Mouse (Mus musculus): Measurements from ENCODE around the gene Gm10799. TPM values are rescaled to one million over a fixed set of nuclear protein-coding genes. Genes with fewer than 3 reads are reported as not detected.
"Not testable (repeated sequence)": the region's sequence is repeated elsewhere in the genome, so short reads cannot be mapped to it uniquely, and the experiment has no call there.

The Gm10799 gene
- total RNA-seq, 2 experiments from 2014 or later = not detected

DNA sequence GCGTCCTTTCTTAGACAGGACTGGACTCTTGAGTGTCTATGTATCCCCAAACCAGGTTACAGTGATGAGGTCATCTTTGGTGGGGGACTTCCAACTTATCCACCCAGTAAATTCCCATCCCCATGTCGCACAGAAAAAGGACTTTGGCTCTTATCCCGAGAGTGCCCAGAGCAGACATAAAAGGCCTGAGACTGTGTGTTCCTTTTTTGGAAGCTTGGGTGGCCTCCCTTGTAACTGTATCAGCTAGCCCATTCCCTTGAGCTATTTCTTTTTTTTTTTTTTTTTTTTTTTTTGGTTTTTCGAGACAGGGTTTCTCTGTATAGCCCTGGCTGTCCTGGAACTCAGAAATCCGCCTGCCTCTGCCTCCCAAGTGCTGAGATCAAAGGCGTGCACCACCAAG lies 2.8 kb downstream of the Gm10799 start, which contains the start of gene Gm10912:
TSS of gene Gm10912 (plus strand) at position 301 of the 400 bp plus-strand sequence.
- not testable (repeated sequence) for DNase-seq

DNA sequence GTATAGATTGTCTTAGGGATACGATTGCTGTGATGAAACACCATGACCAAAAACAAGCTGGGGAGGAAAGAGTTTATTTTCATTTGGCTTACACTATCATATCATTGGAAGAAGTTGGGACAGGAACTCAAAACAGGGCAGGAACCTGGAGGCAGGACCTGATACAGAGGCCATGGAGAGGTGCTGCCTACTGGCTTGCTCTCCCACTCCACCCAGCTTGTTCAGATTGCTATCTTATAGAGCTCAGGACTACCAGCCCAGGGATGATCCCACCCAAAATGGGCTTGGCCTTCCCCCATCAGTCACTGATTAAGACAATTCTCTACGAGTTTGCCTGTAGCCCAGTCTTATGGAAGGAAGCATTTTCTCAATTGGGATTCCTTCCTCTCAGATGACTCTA lies 4.2 kb downstream of the Gm10799 start:
- no peak for DNase-seq

DNA sequence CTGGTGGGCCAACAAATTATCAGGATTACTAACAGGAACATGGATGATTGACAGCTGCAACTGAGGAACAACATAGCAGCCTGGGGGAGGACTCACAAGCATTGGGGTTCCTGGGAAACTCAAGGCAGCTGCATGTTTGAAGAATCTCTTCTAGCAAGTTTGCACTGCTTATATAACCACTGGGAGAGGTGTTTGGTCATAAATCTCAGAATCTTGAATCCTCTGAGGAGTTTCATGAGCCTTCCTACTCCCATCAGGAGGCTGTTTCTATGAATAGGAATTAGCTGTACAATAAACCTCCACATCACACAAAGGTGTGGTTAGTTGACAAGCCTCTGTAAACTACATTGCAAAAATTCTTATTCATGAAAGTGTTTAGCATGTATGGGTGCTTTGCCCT lies 5.7 kb downstream of the Gm10799 start:
- no peak for DNase-seq

DNA sequence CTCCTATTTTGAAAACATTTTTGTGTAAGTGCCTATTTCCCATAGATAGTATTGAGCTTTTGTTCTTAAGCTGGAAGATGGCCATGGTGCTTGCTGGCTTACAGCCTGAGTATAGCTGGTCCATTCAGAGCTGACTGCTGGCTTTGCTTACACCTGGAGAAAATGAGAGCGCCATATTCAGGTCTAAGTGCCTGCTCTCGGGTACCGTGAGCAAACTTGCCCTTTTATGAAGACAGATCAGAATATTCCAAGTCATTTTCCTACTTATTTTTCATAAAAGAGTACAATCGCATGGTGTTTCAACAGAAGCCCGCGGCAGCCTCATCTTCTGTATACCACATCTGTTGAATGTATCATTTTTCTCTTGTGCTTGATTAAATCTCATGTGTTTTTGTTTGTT lies 7.4 kb downstream of the Gm10799 start:
- DNase-seq = no peak

DNA sequence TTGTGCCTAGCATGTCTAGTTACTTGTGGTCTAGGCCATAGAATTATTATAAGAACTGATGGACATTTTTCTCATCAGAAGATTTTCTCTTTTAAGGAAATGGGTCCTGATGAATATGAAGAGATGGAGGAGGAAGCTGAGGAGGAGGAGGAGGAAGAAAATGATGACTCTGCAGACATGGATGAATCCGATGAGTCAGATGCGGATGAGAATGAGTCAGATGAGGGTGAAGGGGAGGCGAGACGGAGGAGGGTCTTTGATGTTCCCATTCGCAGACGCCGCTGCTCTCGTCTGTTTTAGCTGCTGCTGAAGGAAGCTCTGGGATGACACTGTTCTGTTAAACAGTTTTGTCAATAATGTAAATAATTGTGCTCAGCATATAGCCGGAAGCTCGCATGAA lies 8.6 kb downstream of the Gm10799 start:
- DNase-seq = no peak

DNA sequence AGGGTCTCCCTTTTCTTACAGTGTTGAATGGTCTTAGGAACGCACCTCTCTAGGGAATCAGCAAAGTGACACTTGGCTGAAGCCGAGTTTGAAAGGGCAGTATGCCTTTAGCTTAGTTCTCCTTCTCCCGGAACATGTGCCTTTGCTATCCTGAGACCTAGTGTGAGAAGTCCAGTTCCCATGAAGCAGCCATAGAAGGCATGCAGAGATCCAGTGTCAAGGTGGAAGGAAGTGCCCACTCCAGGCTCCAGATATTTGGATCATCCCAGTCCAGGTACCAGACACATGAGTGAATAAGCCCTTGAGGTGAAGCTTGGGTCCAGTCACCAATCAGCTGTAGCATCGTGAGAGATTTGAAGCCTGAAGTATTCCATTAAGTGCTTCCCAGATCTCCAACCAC lies 9.4 kb downstream of the Gm10799 start:
- DNase-seq = no peak

DNA sequence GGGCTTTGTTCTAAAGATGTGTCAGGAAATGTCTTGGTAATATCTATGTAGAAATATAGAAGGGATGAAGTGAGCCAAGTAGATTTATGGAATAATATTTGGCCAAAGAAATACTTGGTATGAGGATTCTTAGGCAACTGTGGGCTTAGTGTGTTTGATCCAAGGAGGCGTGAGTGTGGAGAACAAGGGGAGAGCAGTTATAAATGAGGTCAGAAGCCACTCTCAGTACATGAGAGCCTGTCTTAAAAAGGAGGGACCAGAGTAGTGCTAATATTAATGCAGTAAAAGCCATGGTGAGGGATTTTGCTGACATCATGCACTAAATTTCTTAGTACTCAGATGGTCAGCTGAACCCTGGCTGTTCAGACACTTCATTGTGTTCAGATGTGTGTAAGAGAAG lies 10.0 kb downstream of the Gm10799 start:
- DNase-seq = no peak

DNA sequence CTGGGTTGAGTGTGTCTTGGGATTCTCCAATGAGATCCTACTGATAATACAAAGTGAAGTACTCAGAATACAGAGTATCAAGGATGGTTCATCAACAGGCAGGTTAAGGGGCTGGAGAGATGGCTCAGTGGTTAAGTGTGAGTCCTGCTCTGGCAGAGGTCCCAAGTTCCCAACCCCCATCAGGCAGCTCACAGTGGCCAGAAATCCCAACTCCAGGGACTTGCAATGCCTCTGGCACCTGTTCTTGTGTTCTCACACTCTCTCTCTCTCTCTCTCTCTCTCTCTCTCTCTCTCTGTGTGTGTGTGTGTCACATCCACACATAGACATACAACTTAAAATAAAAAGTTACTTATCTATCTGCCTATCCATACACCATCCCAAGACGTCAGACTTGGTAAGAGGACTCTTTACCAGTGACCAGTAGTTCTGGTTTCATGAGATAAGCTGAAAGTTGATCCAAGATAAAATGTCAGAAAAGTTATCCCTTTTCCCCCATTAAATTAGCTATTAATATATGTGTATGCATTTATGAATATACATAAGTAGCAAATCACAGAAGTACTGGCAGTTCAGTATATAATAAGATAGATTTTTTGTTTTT lies 23.8 kb downstream of the Gm10799 start:
- DNase-seq = peak; percentile 32

DNA sequence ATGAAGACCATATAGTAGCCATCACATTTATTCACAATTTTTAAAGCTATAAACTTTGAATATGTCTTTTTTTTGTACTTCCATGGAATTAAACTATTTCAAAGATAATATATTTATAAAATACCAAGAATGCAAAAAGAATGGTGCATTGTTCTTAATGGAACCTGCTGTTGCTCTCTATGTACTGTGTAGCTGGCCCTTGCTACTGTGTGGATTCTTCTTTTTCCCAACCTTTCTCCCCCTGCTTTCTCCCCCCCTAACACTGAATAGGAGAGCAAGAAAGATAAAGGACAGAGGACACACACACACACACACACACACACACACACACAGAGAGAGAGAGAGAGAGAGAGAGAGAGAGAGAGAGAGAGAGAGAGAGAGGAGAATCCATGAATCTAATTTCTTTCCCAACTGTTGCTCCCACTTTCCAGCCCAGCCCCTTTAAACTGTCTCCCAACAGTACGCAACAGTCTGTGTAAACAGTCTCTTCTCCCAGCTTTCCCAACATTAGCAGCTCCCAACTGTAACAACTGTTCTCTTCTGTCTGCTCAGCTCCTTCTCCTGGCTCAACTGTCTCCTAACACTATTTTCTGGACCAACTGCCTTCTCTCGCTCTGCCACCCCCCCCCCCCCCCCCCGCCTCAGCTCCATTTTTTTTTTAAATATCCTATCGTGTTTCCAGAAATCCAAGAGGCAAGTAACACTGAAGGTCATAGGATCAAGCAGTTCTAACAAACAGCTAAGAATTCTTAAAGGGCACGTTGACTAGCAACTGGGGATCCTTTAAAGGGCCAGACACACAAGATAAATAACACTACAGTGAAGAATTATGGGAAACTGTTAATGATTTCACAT lies 24.5 kb downstream of the Gm10799 start:
- DNase-seq = no peak

DNA sequence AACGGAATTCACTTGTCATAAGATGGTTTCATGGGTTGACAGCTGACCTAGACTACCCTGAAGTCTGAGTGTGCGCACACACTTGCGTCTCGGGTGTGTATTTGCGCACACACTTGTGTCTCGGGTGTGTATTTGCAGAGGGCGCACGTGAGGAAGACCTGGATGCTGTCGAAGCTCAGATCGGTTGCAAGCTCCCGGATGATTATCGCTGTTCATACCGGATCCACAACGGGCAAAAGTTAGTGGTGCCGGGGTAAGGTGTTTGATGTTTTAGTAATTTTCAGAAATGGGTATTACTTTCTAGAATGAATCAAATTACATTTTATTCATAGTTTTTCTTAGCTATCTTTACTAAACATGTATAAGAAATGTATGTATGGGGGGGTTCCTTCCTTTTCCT lies 25.6 kb downstream of the Gm10799 start:
- no peak for DNase-seq

DNA sequence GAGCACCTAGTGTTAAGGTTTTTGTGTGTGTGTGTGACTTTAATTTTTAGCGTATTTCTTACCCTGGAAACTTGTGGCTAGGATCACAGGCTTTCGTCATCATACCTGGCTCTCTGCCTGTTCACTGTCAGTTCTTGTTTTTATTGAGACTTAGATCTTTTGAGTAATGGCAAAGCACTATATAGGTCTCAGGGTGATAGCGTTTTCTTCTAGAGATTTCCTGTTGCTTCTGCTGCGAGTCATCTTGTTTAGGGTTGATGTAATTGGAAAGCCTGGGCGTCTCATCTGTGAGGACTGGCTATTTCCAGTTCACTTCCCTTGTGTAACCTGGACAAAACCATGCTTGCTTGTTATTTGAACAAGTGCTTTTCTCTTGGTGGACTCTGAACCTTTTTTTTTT lies 26.7 kb downstream of the Gm10799 start:
- DNase-seq = no peak

DNA sequence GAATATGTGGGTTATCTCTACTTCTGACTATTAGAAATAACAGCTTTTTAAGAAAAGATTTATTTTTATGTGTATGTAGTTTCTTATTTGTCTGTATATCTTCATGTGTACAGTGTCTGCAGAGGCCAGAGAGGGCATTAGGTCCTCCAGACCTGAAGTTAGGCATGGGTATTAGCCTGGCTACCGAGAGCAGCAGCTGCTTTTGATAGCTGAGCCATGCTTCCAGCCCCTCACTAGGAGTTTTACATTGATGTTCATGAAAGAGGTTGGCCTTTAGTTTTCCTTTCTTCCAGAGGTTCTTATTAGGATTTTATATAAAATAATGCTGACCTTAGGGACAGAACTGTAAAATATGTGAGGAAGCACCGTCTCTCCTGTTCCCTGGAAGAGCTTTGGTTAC lies 30.1 kb downstream of the Gm10799 start:
- no peak for DNase-seq

DNA sequence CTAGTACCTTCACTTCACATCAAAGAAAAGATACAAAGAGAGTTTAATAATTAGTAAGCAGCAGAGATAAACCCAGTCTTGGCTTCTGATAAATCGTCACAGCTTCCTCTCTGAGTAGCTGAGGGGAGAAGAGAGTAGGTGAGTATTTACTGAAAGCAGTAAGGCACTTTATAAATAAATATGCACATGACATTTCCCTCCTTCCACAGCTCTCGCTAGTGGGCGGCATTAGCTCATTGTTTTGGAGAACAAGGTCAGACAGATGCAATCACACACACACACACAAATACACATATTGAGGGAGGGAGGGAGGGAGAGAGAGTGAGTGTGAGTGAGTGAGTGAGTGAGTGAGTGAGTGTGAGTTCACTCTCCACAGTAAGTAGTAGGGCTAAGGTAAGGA lies 32.0 kb downstream of the Gm10799 start:
- no peak for DNase-seq

DNA sequence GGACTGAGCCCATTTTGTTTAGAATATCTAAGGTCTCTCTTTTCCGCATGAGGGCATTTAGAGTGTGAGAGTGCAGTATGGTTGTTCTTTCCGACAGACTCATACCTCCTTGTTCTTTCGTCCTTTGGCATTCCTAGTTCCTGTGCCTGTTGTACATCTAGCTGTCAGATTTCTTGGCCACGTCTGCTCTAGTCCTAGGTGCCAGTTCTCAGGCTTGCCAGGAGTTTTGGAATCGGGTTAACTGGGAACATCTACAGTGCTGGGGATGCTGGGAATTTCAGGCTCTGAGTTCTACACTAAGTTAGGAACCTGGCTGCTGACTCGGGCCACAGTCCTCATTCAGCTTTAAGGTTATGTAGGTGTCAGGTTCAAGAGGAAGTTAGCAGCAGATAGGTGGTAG lies 32.8 kb downstream of the Gm10799 start:
- no peak for DNase-seq

DNA sequence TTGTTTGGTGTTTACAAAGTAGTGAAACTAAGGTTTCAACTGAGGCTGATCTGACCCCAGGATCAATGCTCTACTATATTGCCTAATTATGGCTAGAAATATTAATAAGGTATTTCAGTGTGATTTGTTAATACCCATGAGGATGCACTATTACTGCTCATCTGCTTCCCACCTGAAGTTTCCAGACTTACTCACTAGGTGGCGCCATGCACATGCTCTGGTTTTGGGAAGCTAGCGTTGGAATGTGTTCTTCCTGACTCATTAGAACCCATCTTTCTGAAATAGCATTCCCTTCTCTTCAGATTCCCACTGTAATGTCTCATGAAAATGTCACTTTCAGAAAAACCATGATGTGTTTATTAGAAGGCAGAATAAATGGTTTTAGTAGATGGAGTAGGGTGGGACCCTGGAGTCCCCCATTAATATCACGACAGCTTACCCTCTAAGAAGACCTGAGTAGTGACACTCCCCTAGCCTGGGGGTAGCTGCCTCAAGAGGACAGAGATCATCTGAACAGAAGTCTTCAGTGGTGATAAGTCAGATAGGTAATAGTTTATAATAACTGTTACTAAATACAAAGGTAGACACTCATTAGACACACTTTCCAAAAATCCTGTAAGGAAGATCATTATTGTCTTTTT lies 33.4 kb downstream of the Gm10799 start:
- DNase-seq = peak; percentile 52

DNA sequence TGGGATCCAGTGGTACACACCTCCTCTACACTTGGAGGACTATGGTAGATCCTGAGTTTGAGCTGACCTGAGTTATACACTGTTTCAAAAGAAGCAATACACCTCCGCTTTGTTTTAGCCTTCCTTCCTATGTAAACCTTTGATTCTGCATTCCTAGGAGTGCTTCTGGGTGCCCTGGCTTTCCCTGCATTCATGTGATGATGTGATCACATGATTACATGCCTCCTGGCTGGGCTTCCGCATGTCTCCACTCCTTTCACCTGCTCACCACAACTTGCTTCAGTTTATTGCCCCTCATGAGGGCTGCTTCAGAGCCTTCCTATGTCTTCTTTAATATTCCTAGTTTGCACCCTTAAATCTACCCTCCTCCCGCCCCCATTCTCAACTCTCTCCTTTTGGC lies 36.3 kb downstream of the Gm10799 start:
- DNase-seq = no peak

DNA sequence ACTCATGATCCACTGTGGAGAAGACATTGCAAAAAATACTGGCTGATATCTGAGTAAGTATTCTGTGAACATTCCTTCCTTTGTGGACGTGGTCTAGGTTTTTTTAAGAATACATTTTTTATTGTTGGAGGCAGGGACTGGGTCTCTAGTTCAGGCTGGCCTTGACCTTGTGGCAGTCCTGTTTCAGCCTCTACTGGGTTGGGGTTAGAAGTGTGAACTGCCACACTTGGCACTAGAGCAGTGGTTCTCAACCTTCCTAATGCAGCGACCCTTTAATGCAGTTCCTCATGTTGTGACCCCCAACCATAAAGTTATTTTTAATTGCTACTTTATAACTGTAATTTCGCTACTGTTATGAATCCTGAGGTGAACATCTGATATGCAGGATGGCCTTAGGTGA lies 38.0 kb downstream of the Gm10799 start:
- DNase-seq = no peak

DNA sequence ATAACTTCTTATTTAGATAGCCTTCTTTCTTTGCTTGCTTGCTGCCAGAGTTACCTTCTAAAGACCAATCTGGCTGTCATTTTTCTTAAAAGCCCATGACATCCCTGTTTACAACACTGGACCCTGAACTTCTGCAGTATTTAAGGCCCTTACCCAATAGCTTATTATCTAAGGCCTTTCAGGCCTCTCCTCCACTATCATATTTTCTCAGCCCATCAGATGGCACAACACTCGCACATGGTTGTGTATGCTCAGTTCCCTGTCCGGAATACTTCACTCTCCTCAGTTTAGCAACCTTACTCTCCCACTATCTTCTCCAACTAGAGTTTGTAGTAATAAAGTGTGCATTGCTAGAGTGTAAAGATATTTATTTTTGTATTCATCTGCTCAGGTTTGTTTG lies 39.3 kb downstream of the Gm10799 start:
- no peak for DNase-seq

DNA sequence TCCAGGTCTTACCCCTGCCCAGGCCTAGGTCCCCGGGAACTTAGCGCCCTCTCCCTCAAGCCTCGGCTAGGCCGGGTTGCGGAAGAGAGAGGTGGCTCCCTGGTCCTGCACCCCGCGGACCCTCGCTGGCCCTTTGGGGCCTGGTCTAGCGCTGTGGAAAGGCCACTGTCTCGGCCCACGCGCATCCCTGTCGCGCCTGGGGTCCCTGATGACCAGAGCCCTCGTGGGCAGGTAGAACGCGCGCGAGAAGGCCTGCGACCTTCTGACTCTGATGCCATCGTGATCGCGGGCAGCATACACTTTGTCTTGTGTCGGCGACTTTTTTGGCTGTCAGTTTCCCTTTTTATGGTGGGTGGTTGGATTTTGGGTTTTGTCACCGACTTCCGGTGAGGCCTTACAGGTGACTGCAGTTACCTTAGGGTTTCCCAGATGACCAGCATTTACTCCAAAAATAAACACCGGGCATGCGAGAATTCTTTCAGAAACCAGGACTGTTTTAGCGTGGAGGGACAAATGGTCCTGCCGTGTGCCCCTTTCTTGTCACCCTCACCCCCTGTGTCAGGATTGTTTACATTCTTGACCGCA lies 40.1 kb downstream of the Gm10799 start, which contains the start of gene 4931422A03Rik:
TSS of gene 4931422A03Rik (minus strand) at position 223 of the 585 bp plus-strand sequence.
- no peak for DNase-seq

DNA sequence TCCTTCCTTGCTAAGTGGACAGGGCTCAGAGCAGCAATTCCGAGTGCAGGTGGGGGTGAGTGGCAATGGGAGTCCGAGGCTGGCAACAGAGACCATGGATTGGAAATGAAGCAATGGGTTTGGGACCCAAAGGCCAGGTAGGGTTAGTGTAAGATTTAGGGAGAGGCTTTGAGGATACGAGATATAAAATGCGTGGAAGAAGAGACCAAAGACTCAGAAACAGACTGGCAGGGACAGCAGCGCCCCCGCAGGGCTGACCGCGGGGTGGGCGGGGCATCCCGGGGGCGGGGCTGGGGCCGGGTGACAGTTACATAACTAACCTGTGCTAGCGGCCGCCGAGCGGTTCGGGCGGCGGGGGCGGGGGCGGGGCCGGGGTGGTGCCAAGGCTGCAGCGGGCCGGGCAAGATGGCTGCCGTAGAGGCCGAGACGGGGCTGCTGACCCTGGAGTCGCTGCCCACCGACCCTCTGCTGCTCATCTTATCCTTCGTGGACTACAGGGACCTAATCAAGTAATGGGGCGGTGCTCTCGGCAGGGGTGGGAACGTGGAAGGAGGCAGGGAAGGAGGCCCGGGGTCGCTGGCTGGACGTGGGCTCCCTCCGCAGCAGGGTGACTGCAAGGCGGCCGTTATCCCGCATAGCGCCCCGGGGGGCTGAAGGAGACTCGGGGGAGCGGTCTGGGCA lies 40.8 kb downstream of the Gm10799 start, which contains the start of gene Fbxo3:
TSS of gene Fbxo3 (plus strand) at position 264 of the 681 bp plus-strand sequence.
- DNase-seq = peak; percentile 85

DNA sequence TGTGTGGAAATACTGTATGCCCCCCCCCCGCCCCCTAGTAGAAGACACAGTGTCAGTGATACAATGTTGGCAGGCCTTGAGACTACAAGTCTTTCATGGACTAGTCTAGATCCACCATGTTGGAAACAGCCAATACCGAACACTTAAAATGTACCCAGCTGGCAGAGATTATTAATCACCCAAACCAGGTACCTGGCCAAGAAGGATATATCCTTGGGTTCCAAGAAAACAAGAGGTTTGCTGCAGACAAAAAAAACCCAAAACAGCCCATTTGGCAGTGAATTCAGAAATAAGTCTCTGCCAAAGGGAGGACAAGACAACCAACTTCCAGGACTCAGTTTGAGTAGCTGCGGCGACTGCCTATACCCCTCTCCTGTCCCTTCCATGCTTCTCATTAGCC lies 43.7 kb downstream of the Gm10799 start:
- no peak for DNase-seq

DNA sequence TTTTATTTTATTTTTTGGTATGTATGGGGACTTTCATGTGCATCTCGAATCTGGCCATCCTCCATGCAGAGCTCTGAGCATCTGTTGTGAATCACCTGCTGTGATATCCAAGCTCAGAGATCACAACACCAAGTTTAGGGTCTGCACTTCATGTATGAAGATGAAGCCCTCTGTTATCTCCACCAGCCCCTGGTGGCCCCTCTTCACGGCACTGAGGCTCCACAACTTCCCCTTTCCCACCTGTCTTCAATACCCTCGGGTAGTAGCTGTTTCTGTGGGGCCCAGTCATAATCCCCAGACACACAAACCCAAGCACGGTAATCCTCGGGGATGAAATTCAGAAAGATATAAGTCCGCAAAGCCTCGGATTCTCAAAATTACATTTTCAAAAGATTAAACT lies 45.3 kb downstream of the Gm10799 start:
- no peak for DNase-seq
